Mouse (Mus musculus) neutrophil, adult 59 days (primary cell): ENCODE measurements around the gene Prr30. TPM values are rescaled to one million over a fixed set of nuclear protein-coding genes. Genes with fewer than 3 reads are reported as not detected.

ENCODE experiments used
- total RNA-seq, 2 experiments: library from RNA; stranded (reverse); gene quantifications; 1 replicate in 1 of 2; 2 replicates in 1 of 2; pipeline ENCODE4 v1.2.4; 2023

Gene Prr30
- total RNA-seq = not detected

DNA sequence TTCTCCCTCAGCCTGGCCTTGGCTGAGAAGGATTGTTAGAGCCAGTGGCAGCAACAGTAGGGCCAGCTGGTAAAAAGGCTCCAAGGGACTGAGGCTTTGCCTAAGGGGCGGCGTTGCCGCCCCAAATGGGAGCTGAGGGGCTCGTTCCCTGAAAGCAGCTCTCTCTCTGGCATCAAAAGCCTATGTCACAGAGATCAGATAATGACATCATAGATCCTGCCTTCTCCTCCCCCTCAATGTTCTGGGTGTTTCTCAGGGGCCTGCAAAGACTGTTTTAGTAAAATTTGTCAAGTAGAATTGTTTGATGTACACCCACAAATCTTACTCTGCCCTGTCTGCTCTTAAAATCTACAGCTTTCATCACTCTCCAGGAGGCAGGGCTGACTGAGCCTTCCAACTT, at the start of gene Prr30:
Prr30 (minus strand) TSS at position 101 of the 400 bp plus-strand sequence.

